Comparison of ENCODE assay signal across 10 mouse cellular contexts in genomic region chr3:88456746-88457532, GRCm38 (mm10). TPM values are rescaled to one million over a fixed set of nuclear protein-coding genes. Genes with fewer than 3 reads are reported as not detected.
DNase-seq lines count a peak whose midpoint lies in the region; ATAC-seq lines count a peak whose summit lies in the region.
"Had no signal": no experiment of that assay in that cellular context is flagged by ENCODE, and none has a peak within 500 bp of the region (broad histone marks: within the 10 kb centered on the region; RNA-seq: fewer than 3 reads in every experiment).

No protein-coding gene starts in this region.

- peaks cover 43% of the 10 kb centered on the region for H3K4me1 ChIP-seq in heart, embryonic 10.5 days
- H3K4me1 ChIP-seq in intestine, embryonic 15.5 days (replicated peaks) = peaks cover 33% of the 10 kb centered on the region; the same call in 1 of the 2 replicates
- H3K4me1 ChIP-seq in neural tube, embryonic 13.5 days (replicated peaks) = peaks cover 43% of the 10 kb centered on the region

- no peak overlapping the region for H3K4me3 ChIP-seq in heart, embryonic 10.5 days
- H3K4me3 ChIP-seq in intestine, embryonic 15.5 days (replicated peaks) = no peak overlapping the region
- peak overlapping the region; percentile 47 for H3K4me3 ChIP-seq in neural tube, embryonic 13.5 days
- H3K4me3 ChIP-seq: limb, embryonic 12.5 days had no signal

- H3K9me3 ChIP-seq in heart, embryonic 10.5 days = no peaks in the 10 kb centered on the region
- no peaks in the 10 kb centered on the region for H3K9me3 ChIP-seq in intestine, embryonic 15.5 days
- no peaks in the 10 kb centered on the region for H3K9me3 ChIP-seq in neural tube, embryonic 13.5 days
- H3K9me3 ChIP-seq: limb, embryonic 12.5 days had no signal

- ATAC-seq in intestine, embryonic 15.5 days = peak; percentile 3; the same call in 1 of the 2 replicates
- no peak for ATAC-seq in neural tube, embryonic 13.5 days (ENCODE audit: low read depth)

- H3K27me3 ChIP-seq in heart, embryonic 10.5 days (ENCODE audit: insufficient read depth, poor library complexity, severe bottlenecking) = peaks cover 92% of the 10 kb centered on the region
- 0 out of 2 replicates have a peak, but pooled peaks cover 4% of the 10 kb centered on the region for H3K27me3 ChIP-seq in intestine, embryonic 15.5 days (replicated peaks)
- peaks cover 2% of the 10 kb centered on the region; the same call in 1 of the 2 replicates for H3K27me3 ChIP-seq in neural tube, embryonic 13.5 days

- DNase-seq in heart, embryonic 10.5 days (ENCODE audit: low spot score) = no peak
- DNase-seq in heart, adult 11 months = no peak
- peak; percentile 73 for DNase-seq in brain, adult 2 months (ENCODE audit: low read depth, low spot score)
- DNase-seq in gastrocnemius, adult 8-10 months (ENCODE audit: low spot score in 2 of 2) = no peak
- no peak for DNase-seq in urinary bladder, postnatal 25 days (ENCODE audit: low spot score)
- no peak for DNase-seq in ovary, postnatal 14 days (ENCODE audit: low spot score)
- DNase-seq: gastrocnemius, postnatal 36 days had no signal

- H3K27ac ChIP-seq in heart, embryonic 10.5 days = peak overlapping the region; percentile 25; the same call in 1 of the 2 replicates
- H3K27ac ChIP-seq in intestine, embryonic 15.5 days = peak overlapping the region; percentile 54
- H3K27ac ChIP-seq in neural tube, embryonic 13.5 days (replicated peaks) = peak overlapping the region; percentile 13; the same call in 1 of the 2 replicates
- H3K27ac ChIP-seq: limb, embryonic 12.5 days had no signal

- 58% methylated on average over 7 of the region's 7 CpGs for WGBS in heart, embryonic 10.5 days
- 66% methylated on average over 7 of the region's 7 CpGs for WGBS in intestine, embryonic 15.5 days
- 71% methylated on average over 7 of the region's 7 CpGs for WGBS in neural tube, embryonic 13.5 days

- no peaks in the 10 kb centered on the region for H3K36me3 ChIP-seq in heart, embryonic 10.5 days
- H3K36me3 ChIP-seq in intestine, embryonic 15.5 days = no peaks in the 10 kb centered on the region
- peaks cover 12% of the 10 kb centered on the region for H3K36me3 ChIP-seq in neural tube, embryonic 13.5 days
- H3K36me3 ChIP-seq: limb, embryonic 12.5 days had no signal

- H3K9ac ChIP-seq in intestine, embryonic 15.5 days = no peak overlapping the region
- peak overlapping the region; percentile 75 for H3K9ac ChIP-seq in neural tube, embryonic 13.5 days
- H3K9ac ChIP-seq: limb, embryonic 12.5 days had no signal

- peak overlapping the region; percentile 49; the same call in 1 of the 2 replicates for H3K4me2 ChIP-seq in intestine, embryonic 15.5 days (replicated peaks)
- peak overlapping the region; percentile 72 for H3K4me2 ChIP-seq in neural tube, embryonic 13.5 days
- H3K4me2 ChIP-seq: limb, embryonic 12.5 days had no signal

RNA-seq across cellular contexts. Expression of gene Sema4a, which starts 4.0 kb away (rescaled TPM):
- 1.7 and 4.3 TPM in 2 replicates for polyA plus RNA-seq in heart, embryonic 10.5 days (2016; fragmentation: Nextera tagmentation; extraction: Ambion mirVana)
- polyA plus RNA-seq in intestine, embryonic 15.5 days (2015; fragmentation: Nextera tagmentation; extraction: Ambion mirVana) = 30.9 and 39.2 TPM in 2 replicates
- 19.7 and 21.8 TPM in 2 replicates for polyA plus RNA-seq in neural tube, embryonic 13.5 days (2015; fragmentation: Nextera tagmentation; extraction: Ambion mirVana)
- total RNA-seq in gastrocnemius, adult 8-10 months (2022) = 1 to 10 TPM in 2 of 4 experiments, under 1 TPM in 2; 0.48 to 1.2 (median 1.00) TPM

RNA-seq across cellular contexts. Expression of gene Slc25a44, which starts 32.0 kb away (rescaled TPM):
- polyA plus RNA-seq in heart, embryonic 10.5 days (2016; fragmentation: Nextera tagmentation; extraction: Ambion mirVana) = 16.8 and 17.5 TPM in 2 replicates
- polyA plus RNA-seq in intestine, embryonic 15.5 days (2015; fragmentation: Nextera tagmentation; extraction: Ambion mirVana) = 17.2 and 17.3 TPM in 2 replicates
- polyA plus RNA-seq in neural tube, embryonic 13.5 days (2015; fragmentation: Nextera tagmentation; extraction: Ambion mirVana) = 30.4 and 31.1 TPM in 2 replicates
- 10 to 100 TPM; 19.5 to 22.4 (median 21.5) TPM for total RNA-seq in gastrocnemius, adult 8-10 months (2022)

RNA-seq across cellular contexts. Expression of gene Pmf1, which starts 46.8 kb away (rescaled TPM):
- polyA plus RNA-seq in heart, embryonic 10.5 days (2016; fragmentation: Nextera tagmentation; extraction: Ambion mirVana) = 131 and 149 TPM in 2 replicates
- 127 and 128 TPM in 2 replicates for polyA plus RNA-seq in intestine, embryonic 15.5 days (2015; fragmentation: Nextera tagmentation; extraction: Ambion mirVana)
- polyA plus RNA-seq in neural tube, embryonic 13.5 days (2015; fragmentation: Nextera tagmentation; extraction: Ambion mirVana) = 31.6 and 33.5 TPM in 2 replicates
- 10 to 100 TPM; 15.5 to 18.5 (median 16.7) TPM for total RNA-seq in gastrocnemius, adult 8-10 months (2022)

RNA-seq across cellular contexts. Expression of gene Lmna, which starts 52.8 kb away (rescaled TPM):
- 57.7 and 80.7 TPM in 2 replicates for polyA plus RNA-seq in heart, embryonic 10.5 days (2016; fragmentation: Nextera tagmentation; extraction: Ambion mirVana)
- polyA plus RNA-seq in intestine, embryonic 15.5 days (2015; fragmentation: Nextera tagmentation; extraction: Ambion mirVana) = 120 TPM in 2 replicates
- polyA plus RNA-seq in neural tube, embryonic 13.5 days (2015; fragmentation: Nextera tagmentation; extraction: Ambion mirVana) = 41.9 and 45.3 TPM in 2 replicates
- total RNA-seq in gastrocnemius, adult 8-10 months (2022) = 10 to 100 TPM; 59.0 to 76.0 (median 67.8) TPM
